Mouse (Mus musculus) small intestine, adult 2 months (tissue): ENCODE data around the gene Psmd10. TPM values are rescaled to one million over a fixed set of nuclear protein-coding genes. Genes with fewer than 3 reads are reported as not detected.

Experiments used
- H3K27ac ChIP-seq: fragments of 200-500 bp; 2 replicates; pipeline ENCODE4 v1.5.1; 2012; ENCODE audit warnings: low read depth, low read length, control low read depth, inconsistent platforms; ENCODE audit not compliant: insufficient read depth
- H3K27me3 ChIP-seq: fragments of 200-500 bp; 2 replicates; pipeline ENCODE4 v1.6.1; 2012; ENCODE audit warnings: mild to moderate bottlenecking, moderate library complexity, low read length, inconsistent platforms; ENCODE audit not compliant: control insufficient read depth, insufficient read depth
- H3K36me3 ChIP-seq: fragments of 200-500 bp; 2 replicates; pipeline ENCODE4 v1.6.1; 2012; ENCODE audit warnings: mild to moderate bottlenecking, low read length, control low read depth, inconsistent platforms; ENCODE audit not compliant: control insufficient read depth, insufficient read depth
- H3K4me1 ChIP-seq: fragments of 200-500 bp; 2 replicates; pipeline ENCODE4 v1.6.1; 2012; ENCODE audit warnings: low read length, inconsistent platforms, mixed read lengths; ENCODE audit not compliant: control insufficient read depth, insufficient read depth, insufficient read length
- H3K4me3 ChIP-seq: fragments of 200-500 bp; 2 replicates; pipeline ENCODE4 v1.5.1; 2012; ENCODE audit warnings: low read depth, mild to moderate bottlenecking, control low read depth, inconsistent platforms, low read length, moderate library complexity
- CTCF ChIP-seq: fragments of 200-500 bp; IDR thresholded peaks from 2 replicates; pipeline ENCODE4 v1.5.1; 2012; ENCODE audit warnings: low read depth, mild to moderate bottlenecking, control low read depth, inconsistent platforms, low read length, moderate library complexity, mixed read lengths; ENCODE audit not compliant: insufficient replicate concordance, insufficient read length; ENCODE audit errors: extremely low read depth
- POLR2A ChIP-seq: fragments of 200-500 bp; IDR thresholded peaks from 2 replicates; pipeline ENCODE4 v1.6.1; 2012; ENCODE audit warnings: low read depth, mild to moderate bottlenecking, control low read depth, inconsistent platforms, low read length, moderate library complexity
- WGBS: fragments of 180-500 bp; shearing (Covaris S2); methylation state at CpG from one replicate; pipeline ENCODE4 v1.1.7; 2018; 5-methylcytosine and 5-hydroxymethylcytosine counted together
- polyA plus RNA-seq: library from polyadenylated mRNA; depleted of rRNA; stranded (reverse); fragments of >200 nt; gene quantifications from 2 replicates; pipeline ENCODE4 v1.2.3, GENCODE M21; 2012; rRNA removed

Psmd10 gene
- polyA plus RNA-seq, 1 experiment: 1.6 TPM

- Histone ChIP-seq H3K4me3 (no peak overlapping the region), H3K36me3 (no peaks in the 10 kb centered on the region), H3K27me3 (no peaks in the 10 kb centered on the region), H3K4me1 (no peaks in the 10 kb centered on the region), H3K27ac (no peak overlapping the region)
- TF ChIP-seq POLR2A (no peak), CTCF (no peak)
- WGBS: 63% methylated on average over 3 of the region's 3 CpGs
Measured at GRCm38 (mm10) chrX:140933263-140933662, 23.3 kb downstream of the Psmd10 start.

DNA sequence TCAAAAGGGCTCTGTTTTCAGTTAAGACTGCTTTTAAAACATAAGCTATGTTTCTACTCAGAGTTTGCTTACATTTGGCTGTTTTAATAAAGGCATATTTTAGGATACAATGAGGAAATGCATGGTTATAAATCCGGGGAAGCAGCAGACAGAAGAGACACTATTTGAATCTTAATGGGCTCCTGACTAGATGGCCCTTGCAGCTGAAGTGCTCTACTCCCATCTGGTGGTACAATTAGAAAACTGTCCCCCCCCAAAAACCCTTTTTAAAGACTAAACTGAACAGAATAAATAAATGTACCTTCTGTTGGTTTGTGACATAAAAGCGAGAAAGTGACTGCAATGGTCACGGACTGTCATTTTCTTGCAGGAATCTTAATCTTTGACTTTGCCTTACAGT is 24.5 kb downstream of the Psmd10 start:
- 68% methylated on average over 3 of the region's 3 CpGs for WGBS
- Histone ChIP-seq H3K36me3 (no peaks in the 10 kb centered on the region), H3K27ac (no peak overlapping the region), H3K4me3 (no peak overlapping the region), H3K4me1 (no peaks in the 10 kb centered on the region), H3K27me3 (no peaks in the 10 kb centered on the region)
- TF ChIP-seq CTCF: no peak
- no peak for TF ChIP-seq POLR2A

DNA sequence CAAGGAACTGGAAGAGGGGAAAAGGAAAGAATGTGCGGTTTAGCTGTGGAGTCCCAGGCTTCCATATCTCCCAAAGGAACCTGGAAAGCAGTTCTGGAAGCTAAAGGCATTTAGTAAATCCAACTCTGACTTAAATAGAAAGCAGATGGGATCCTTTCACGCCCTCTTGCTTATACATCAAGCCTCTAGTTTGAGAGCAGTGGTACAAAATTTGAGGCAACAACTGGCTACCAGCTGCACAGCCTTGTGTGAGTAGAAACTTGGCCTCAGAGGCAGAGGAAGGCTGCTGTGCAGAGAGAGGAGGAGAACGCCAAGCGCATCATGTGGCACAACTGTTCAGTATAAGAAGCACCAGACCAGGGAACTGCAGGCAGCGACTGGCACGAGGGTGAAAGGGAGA is 35.2 kb downstream of the Psmd10 start:
- TF ChIP-seq CTCF (no peak), POLR2A (no peak)
- WGBS: 87% methylated on average over 6 of the region's 6 CpGs
- H3K4me1 ChIP-seq: no peaks in the 10 kb centered on the region
- H3K27me3 ChIP-seq: no peaks in the 10 kb centered on the region
- H3K27ac ChIP-seq: no peak overlapping the region
- H3K36me3 ChIP-seq: no peaks in the 10 kb centered on the region
- H3K4me3 ChIP-seq: no peak overlapping the region

DNA sequence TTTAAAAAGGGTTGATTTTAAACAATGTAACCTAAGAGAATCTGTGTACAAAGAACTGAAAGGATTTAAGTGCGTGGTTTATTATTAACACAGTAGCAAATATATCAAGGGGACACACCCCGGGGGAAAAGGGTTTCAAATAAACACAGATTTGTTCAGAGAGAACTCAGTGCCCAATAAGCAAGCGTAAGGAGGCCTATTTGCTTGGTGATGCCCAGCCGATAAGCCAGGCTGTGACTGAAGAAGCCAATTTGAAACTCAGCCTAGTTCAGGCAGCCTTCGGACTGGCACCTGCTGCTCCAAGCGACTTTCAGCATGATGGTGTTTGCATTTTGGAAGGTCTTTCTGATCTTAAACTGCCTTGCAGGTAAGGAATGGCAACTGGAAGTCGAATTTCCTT is 49.2 kb downstream of the Psmd10 start, which contains the start of gene Vsig1:
Gene Vsig1, plus strand, starts transcription at position 249 of the 400 bp plus-strand sequence.
- Histone ChIP-seq H3K36me3 (no peaks in the 10 kb centered on the region), H3K27ac (no peak within 1 kb of the TSS), H3K27me3 (no peaks in the 10 kb centered on the region), H3K4me1 (no peaks in the 10 kb centered on the region), H3K4me3 (no peak within 1 kb of the TSS)
- 34% methylated on average over 7 of the region's 7 CpGs for WGBS
- TF ChIP-seq CTCF (no peak), POLR2A (no peak)

GRCm38 (mm10) chrX:140903487-140903886 is 53.0 kb downstream of the Psmd10 start:
- H3K36me3 ChIP-seq: no peaks in the 10 kb centered on the region
- H3K27ac ChIP-seq: no peak overlapping the region
- no peaks in the 10 kb centered on the region for H3K4me1 ChIP-seq
- TF ChIP-seq POLR2A (no peak), CTCF (no peak)
- no peaks in the 10 kb centered on the region for H3K27me3 ChIP-seq
- no peak overlapping the region for H3K4me3 ChIP-seq
- 54% methylated on average over 3 of the region's 3 CpGs for WGBS

Other genes starting within 250 kb of the Psmd10 start
- not detected in 2 replicates for gene Tex13b, start 143.3 kb downstream of the Psmd10 start, polyA plus RNA-seq
- gene Vsig1, start 49.1 kb downstream of the Psmd10 start, polyA plus RNA-seq: 15.3 TPM in 1 of 2 replicates, not detected in the other
- gene Atg4a, start 179 bp upstream of the Psmd10 start, polyA plus RNA-seq: 0.23 and 1.1 TPM in 2 replicates